Mouse (Mus musculus): ENCODE results near the gene Fbxw13. TPM values are rescaled to one million over a fixed set of nuclear protein-coding genes. Genes with fewer than 3 reads are reported as not detected.

The Fbxw13 gene
- not detected for polyA plus RNA-seq (2017; shearing (Covaris generic))

GRCm38 (mm10) chr9:109195875-109196274 lies at the start of gene Fbxw13:
TSS of gene Fbxw13 (minus strand) at chr9:109195975.

GRCm38 (mm10) chr9:109234654-109235053 lies 38.9 kb upstream of the Fbxw13 start, which contains the start of gene Fbxw20:
TSS of gene Fbxw20 (minus strand) at chr9:109234754.

GRCm38 (mm10) chr9:109161941-109162340 lies 33.8 kb downstream of the Fbxw13 start, which contains the start of gene Fbxw21:
TSS of gene Fbxw21 (minus strand) at chr9:109162041.

Other genes with a start within 250 kb of the Fbxw13 start
- gene Col7a1, start 242.4 kb downstream of the Fbxw13 start, polyA plus RNA-seq (2017; shearing (Covaris generic)), result 1 to 10 TPM in 1 of 2 experiments, not detected in 1; 1.1 TPM
- not detected for gene Ucn2, start 210.0 kb downstream of the Fbxw13 start, polyA plus RNA-seq (2017; shearing (Covaris generic))
- 1 to 10 TPM; 1.3 to 3.7 TPM for gene Pfkfb4, start 204.2 kb downstream of the Fbxw13 start, polyA plus RNA-seq (2017; shearing (Covaris generic))
- 1,000 to 10,000 TPM; 2,463 to 4,029 TPM for gene Shisa5, start 157.4 kb downstream of the Fbxw13 start, polyA plus RNA-seq (2017; shearing (Covaris generic))
- 100 to 1,000 TPM in 1 of 2 experiments, 10 to 100 TPM in 1; 47.4 to 133 TPM for gene Trex1, start 136.2 kb downstream of the Fbxw13 start, polyA plus RNA-seq (2017; shearing (Covaris generic))
- 10 to 100 TPM; 15.4 to 23.3 TPM for gene Atrip, start 121.9 kb downstream of the Fbxw13 start, polyA plus RNA-seq (2017; shearing (Covaris generic))
- gene Ccdc51, start 113.5 kb downstream of the Fbxw13 start, polyA plus RNA-seq (2017; shearing (Covaris generic)), result 10 to 100 TPM; 11.4 to 12.4 TPM
- gene Tma7, start 113.4 kb downstream of the Fbxw13 start, polyA plus RNA-seq (2017; shearing (Covaris generic)), result 100 to 1,000 TPM; 585 to 607 TPM
- 1 to 10 TPM in 1 of 2 experiments, under 1 TPM in 1; 0.79 to 1.5 TPM for gene Plxnb1, start 100.6 kb downstream of the Fbxw13 start, polyA plus RNA-seq (2017; shearing (Covaris generic))
- gene Fbxw21, start 33.9 kb downstream of the Fbxw13 start, polyA plus RNA-seq (2017; shearing (Covaris generic)), result under 1 TPM in 1 of 2 experiments, not detected in 1; 0.45 TPM
- gene Fbxw20, start 38.8 kb upstream of the Fbxw13 start, polyA plus RNA-seq (2017; shearing (Covaris generic)), result under 1 TPM; 0.21 to 0.54 TPM
- gene Fbxw14, start 91.7 kb upstream of the Fbxw13 start, polyA plus RNA-seq (2017; shearing (Covaris generic)), result under 1 TPM in 1 of 2 experiments, not detected in 1; 0.23 TPM
- gene Fbxw28, start 143.7 kb upstream of the Fbxw13 start, polyA plus RNA-seq (2017; shearing (Covaris generic)), result under 1 TPM in 1 of 2 experiments, not detected in 1; 0.16 TPM
- under 1 TPM in 1 of 2 experiments, not detected in 1; 0.14 TPM for gene Fbxw22, start 208.3 kb upstream of the Fbxw13 start, polyA plus RNA-seq (2017; shearing (Covaris generic))

Data from activated CD4-positive, CD25-positive, alpha-beta regulatory T cell (primary cell).